Mouse (Mus musculus) forebrain, embryonic 10.5 days (tissue): ENCODE measurements around the gene Baiap3. TPM values are rescaled to one million over a fixed set of nuclear protein-coding genes. Genes with fewer than 3 reads are reported as not detected.
A peak's percentile ranks its signal among the peaks of the same experiment; 100 is the strongest.

Experiments used
- DNase-seq: peaks from one replicate; pipeline ENCODE4 v3.0.0-alpha.2; 2017; ENCODE audit warnings: low spot score; ENCODE audit errors: extremely low spot score
- H3K27ac ChIP-seq: fragments of 300-500 bp; sonication (generic); 2 replicates; pipeline ENCODE4 v1.5.1; 2016; ENCODE audit warnings: mild to moderate bottlenecking
- H3K27me3 ChIP-seq: fragments of 300-500 bp; sonication (generic); 2 replicates; pipeline ENCODE4 v1.6.1; 2016; ENCODE audit warnings: mild to moderate bottlenecking; ENCODE audit not compliant: poor library complexity, severe bottlenecking
- H3K36me3 ChIP-seq: fragments of 300-500 bp; sonication (generic); replicated peaks from 2 replicates; pipeline ENCODE4 v1.6.1; 2016; ENCODE audit warnings: mild to moderate bottlenecking, moderate library complexity
- H3K4me1 ChIP-seq: fragments of 300-500 bp; sonication (generic); 2 replicates; pipeline ENCODE4 v1.6.1; 2016
- H3K4me3 ChIP-seq: fragments of 300-500 bp; sonication (generic); 2 replicates; pipeline ENCODE4 v1.5.1; 2016; ENCODE audit warnings: mild to moderate bottlenecking, moderate library complexity
- H3K9me3 ChIP-seq: fragments of 300-500 bp; sonication (generic); 2 replicates; pipeline ENCODE4 v1.6.1; 2016; ENCODE audit warnings: mild to moderate bottlenecking, moderate library complexity
- WGBS: fragments of 180-500 bp; shearing (Covaris S2); methylation state at CpG from one replicate; pipeline ENCODE4 v1.1.7; 2016; 5-methylcytosine and 5-hydroxymethylcytosine counted together
- polyA plus RNA-seq: library from polyadenylated mRNA; unstranded; fragments of >200 nt; fragmentation: Nextera tagmentation; extraction: Ambion mirVana; gene quantifications from 2 replicates; pipeline ENCODE4 v1.2.1, GENCODE M21; 2016

Gene Baiap3
- polyA plus RNA-seq, 1 experiment from 2014 or later = 0.53 TPM

- Histone ChIP-seq H3K36me3 (peaks cover 46% of the 10 kb centered on the region), H3K9me3 (no peaks in the 10 kb centered on the region), H3K27ac (peak overlapping the region; percentile 100), H3K4me1 (peaks cover 40% of the 10 kb centered on the region), H3K27me3 (no peaks in the 10 kb centered on the region), H3K4me3 (peak overlapping the region; percentile 71)
- 2% methylated on average over 10 of the region's 10 CpGs for WGBS
- no peak for DNase-seq
These were observed 16.2 kb upstream of the Baiap3 start for GRCm38 (mm10) chr17:25272326-25272725.

- 94% methylated on average over 2 of the region's 2 CpGs for WGBS
- Histone ChIP-seq H3K27ac (no peak overlapping the region), H3K27me3 (no peaks in the 10 kb centered on the region), H3K9me3 (no peaks in the 10 kb centered on the region), H3K36me3 (peaks cover 61% of the 10 kb centered on the region), H3K4me3 (peak overlapping the region; percentile 71), H3K4me1 (peaks cover 40% of the 10 kb centered on the region)
- no peak for DNase-seq
These were observed 14.7 kb upstream of the Baiap3 start for GRCm38 (mm10) chr17:25270795-25271335.

- WGBS = 77% methylated on average over 3 of the region's 3 CpGs
These were observed 8.3 kb upstream of the Baiap3 start for GRCm38 (mm10) chr17:25264453-25264852.

GRCm38 (mm10) chr17:25257804-25258261, 1.7 kb upstream of the Baiap3 start:
- Histone ChIP-seq H3K27me3 (peaks cover 44% of the 10 kb centered on the region), H3K27ac (no peak overlapping the region), H3K4me3 (no peak overlapping the region), H3K9me3 (no peaks in the 10 kb centered on the region), H3K36me3 (peaks cover 36% of the 10 kb centered on the region), H3K4me1 (peaks cover 53% of the 10 kb centered on the region)
- DNase-seq = no peak
- 63% methylated on average over 6 of the region's 6 CpGs for WGBS

More at GRCm38 (mm10) chr17:25264453-25264852, 8.3 kb upstream of the Baiap3 start:
- Histone ChIP-seq H3K27ac (no peak overlapping the region), H3K36me3 (peaks cover 86% of the 10 kb centered on the region), H3K27me3 (no peaks in the 10 kb centered on the region), H3K9me3 (no peaks in the 10 kb centered on the region), H3K4me3 (no peak overlapping the region), H3K4me1 (peaks cover 4% of the 10 kb centered on the region)
- no peak for DNase-seq

GRCm38 (mm10) chr17:25255110-25255509, 1.1 kb downstream of the Baiap3 start:
- Histone ChIP-seq H3K27ac (no peak overlapping the region), H3K27me3 (peaks cover 57% of the 10 kb centered on the region), H3K36me3 (peaks cover 23% of the 10 kb centered on the region), H3K4me3 (no peak overlapping the region), H3K9me3 (no peaks in the 10 kb centered on the region), H3K4me1 (peaks cover 63% of the 10 kb centered on the region)
- no peak for DNase-seq
- WGBS = 70% methylated on average over 2 of the region's 2 CpGs

GRCm38 (mm10) chr17:25253760-25254159, 2.4 kb downstream of the Baiap3 start:
- 30% methylated on average over 10 of the region's 10 CpGs for WGBS
- H3K4me1 ChIP-seq = peaks cover 61% of the 10 kb centered on the region

GRCm38 (mm10) chr17:25252643-25253042, 3.5 kb downstream of the Baiap3 start:
- H3K4me3 ChIP-seq = no peak overlapping the region
- no peak overlapping the region for H3K27ac ChIP-seq
- H3K27me3 ChIP-seq = peaks cover 57% of the 10 kb centered on the region
- no peak for DNase-seq
- H3K9me3 ChIP-seq = no peaks in the 10 kb centered on the region
- peaks cover 52% of the 10 kb centered on the region for H3K4me1 ChIP-seq
- H3K36me3 ChIP-seq = no peaks in the 10 kb centered on the region
- 42% methylated on average over 3 of the region's 3 CpGs for WGBS

More at GRCm38 (mm10) chr17:25253760-25254159, 2.4 kb downstream of the Baiap3 start:
- peaks cover 9% of the 10 kb centered on the region for H3K36me3 ChIP-seq
- H3K4me3 ChIP-seq = peak overlapping the region; percentile 12; the same call in 1 of the 2 replicates
- DNase-seq = no peak
- no peak overlapping the region for H3K27ac ChIP-seq
- no peaks in the 10 kb centered on the region for H3K9me3 ChIP-seq
- H3K27me3 ChIP-seq = peaks cover 57% of the 10 kb centered on the region

GRCm38 (mm10) chr17:25250181-25250835, 5.9 kb downstream of the Baiap3 start:
- H3K9me3 ChIP-seq = no peaks in the 10 kb centered on the region
- H3K27me3 ChIP-seq = peaks cover 38% of the 10 kb centered on the region
- H3K4me3 ChIP-seq = no peak overlapping the region
- peaks cover 9% of the 10 kb centered on the region for H3K36me3 ChIP-seq
- 85% methylated on average over 8 of the region's 8 CpGs for WGBS
- DNase-seq = no peak
- H3K27ac ChIP-seq = 0 out of 2 replicates have a peak overlapping the region, but pooled peaks have one; percentile 3
- peaks cover 33% of the 10 kb centered on the region for H3K4me1 ChIP-seq

GRCm38 (mm10) chr17:25248033-25248750, 8.0 kb downstream of the Baiap3 start:
- H3K27ac ChIP-seq = no peak overlapping the region
- H3K4me3 ChIP-seq = no peak overlapping the region
- 83% methylated on average over 18 of the region's 18 CpGs for WGBS
- H3K9me3 ChIP-seq = no peaks in the 10 kb centered on the region
- H3K4me1 ChIP-seq = peaks cover 14% of the 10 kb centered on the region
- H3K36me3 ChIP-seq = peaks cover 30% of the 10 kb centered on the region
- H3K27me3 ChIP-seq = peaks cover 17% of the 10 kb centered on the region
- DNase-seq = no peak

GRCm38 (mm10) chr17:25244239-25244638, 11.9 kb downstream of the Baiap3 start:
- Histone ChIP-seq H3K4me1 (peaks cover 22% of the 10 kb centered on the region), H3K27me3 (no peaks in the 10 kb centered on the region), H3K4me3 (peak overlapping the region; percentile 9; the same call in 1 of the 2 replicates), H3K9me3 (no peaks in the 10 kb centered on the region), H3K27ac (no peak overlapping the region), H3K36me3 (peaks cover 51% of the 10 kb centered on the region)
- WGBS = 86% methylated on average over 16 of the region's 16 CpGs
- no peak for DNase-seq

GRCm38 (mm10) chr17:25243131-25243780, 12.9 kb downstream of the Baiap3 start:
- Histone ChIP-seq H3K36me3 (peaks cover 51% of the 10 kb centered on the region), H3K9me3 (no peaks in the 10 kb centered on the region), H3K27me3 (no peaks in the 10 kb centered on the region), H3K27ac (no peak overlapping the region), H3K4me1 (peaks cover 27% of the 10 kb centered on the region), H3K4me3 (no peak overlapping the region)
- no peak for DNase-seq
- 91% methylated on average over 11 of the region's 11 CpGs for WGBS
